Mouse (Mus musculus): Measurements from ENCODE around the gene Ube2l6. TPM values are rescaled to one million over a fixed set of nuclear protein-coding genes. Genes with fewer than 3 reads are reported as not detected.

Ube2l6 gene
- polyA plus RNA-seq, 1 experiment: 16.2 TPM

DNA sequence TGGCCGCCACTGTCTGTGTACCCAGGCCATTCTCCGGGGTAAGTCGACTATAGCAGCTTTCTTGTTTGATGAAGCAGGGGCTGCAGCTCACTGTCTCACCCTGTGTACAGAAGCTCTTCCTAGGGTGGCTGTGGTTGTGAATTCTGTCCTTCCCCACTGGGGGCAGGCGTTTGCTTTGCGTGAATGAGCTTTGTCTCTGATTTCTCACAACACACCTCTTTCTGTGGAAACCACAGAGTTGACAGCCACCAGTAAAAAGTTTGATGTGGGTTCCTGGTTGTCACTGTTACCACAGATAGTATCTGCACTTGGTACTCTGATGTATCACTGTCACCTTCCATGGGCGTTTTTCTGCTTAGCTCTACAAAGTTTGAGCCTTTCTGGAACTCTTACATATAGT is 19.4 kb upstream of the Ube2l6 start:
- TF ChIP-seq FOSL1 (IDR thresholded peaks at IDR 0.05; ENCODE audit: insufficient read depth, low read length, poor library complexity, severe bottlenecking) (no peak), MYOD1 (IDR thresholded peaks at IDR 0.05; ENCODE audit: control insufficient read depth, insufficient read length, low read depth) (no peak), USF1 (IDR thresholded peaks at IDR 0.05; ENCODE audit: low read depth) (no peak), CTCF (IDR thresholded peaks at IDR 0.05; ENCODE audit: control insufficient read depth, insufficient read depth, insufficient read length) (no peak), CEBPB (IDR thresholded peaks at IDR 0.05; ENCODE audit: low read depth) (no peak), MAX (IDR thresholded peaks at IDR 0.05) (no peak), MYOG (IDR thresholded peaks at IDR 0.05; ENCODE audit: control insufficient read depth, extremely low read depth, insufficient read length) (no peak)
- Histone ChIP-seq H3K79me2 (ENCODE audit: control insufficient read depth, insufficient read depth) (no peaks in the 10 kb centered on the region), H3K4me3 (ENCODE audit: insufficient read depth, poor library complexity, severe bottlenecking) (no peak overlapping the region), H3K27me3 (ENCODE audit: control insufficient read depth, insufficient read depth, insufficient read length) (no peaks in the 10 kb centered on the region), H3K36me3 (ENCODE audit: control insufficient read depth, insufficient read depth) (no peaks in the 10 kb centered on the region), H3ac (ENCODE audit: control insufficient read depth, insufficient read length, low read depth) (no peak overlapping the region), H3K79me3 (ENCODE audit: low read depth) (no peaks in the 10 kb centered on the region)

- no peaks in the 10 kb centered on the region for H3K79me2 ChIP-seq (ENCODE audit: control insufficient read depth, insufficient read depth)
- H3K4me3 ChIP-seq (ENCODE audit: insufficient read depth, poor library complexity, severe bottlenecking): no peak overlapping the region
- H3K27me3 ChIP-seq (ENCODE audit: control insufficient read depth, insufficient read depth, insufficient read length): no peaks in the 10 kb centered on the region
- H3ac ChIP-seq (ENCODE audit: control insufficient read depth, insufficient read length, low read depth): no peak overlapping the region
- no peaks in the 10 kb centered on the region for H3K79me3 ChIP-seq (ENCODE audit: low read depth)
- TF ChIP-seq USF1 (IDR thresholded peaks at IDR 0.05; ENCODE audit: low read depth) (no peak), FOSL1 (IDR thresholded peaks at IDR 0.05; ENCODE audit: insufficient read depth, low read length, poor library complexity, severe bottlenecking) (no peak), MYOG (IDR thresholded peaks at IDR 0.05; ENCODE audit: control insufficient read depth, extremely low read depth, insufficient read length) (no peak), MYOD1 (IDR thresholded peaks at IDR 0.05; ENCODE audit: control insufficient read depth, insufficient read length, low read depth) (no peak), CTCF (IDR thresholded peaks at IDR 0.05; ENCODE audit: control insufficient read depth, insufficient read depth, insufficient read length) (no peak), MAX (IDR thresholded peaks at IDR 0.05) (no peak), CEBPB (IDR thresholded peaks at IDR 0.05; ENCODE audit: low read depth) (no peak)
- H3K36me3 ChIP-seq (ENCODE audit: control insufficient read depth, insufficient read depth): no peaks in the 10 kb centered on the region
Observed at GRCm38 (mm10) chr2:84783315-84783714, 15.3 kb upstream of the Ube2l6 start.

DNA sequence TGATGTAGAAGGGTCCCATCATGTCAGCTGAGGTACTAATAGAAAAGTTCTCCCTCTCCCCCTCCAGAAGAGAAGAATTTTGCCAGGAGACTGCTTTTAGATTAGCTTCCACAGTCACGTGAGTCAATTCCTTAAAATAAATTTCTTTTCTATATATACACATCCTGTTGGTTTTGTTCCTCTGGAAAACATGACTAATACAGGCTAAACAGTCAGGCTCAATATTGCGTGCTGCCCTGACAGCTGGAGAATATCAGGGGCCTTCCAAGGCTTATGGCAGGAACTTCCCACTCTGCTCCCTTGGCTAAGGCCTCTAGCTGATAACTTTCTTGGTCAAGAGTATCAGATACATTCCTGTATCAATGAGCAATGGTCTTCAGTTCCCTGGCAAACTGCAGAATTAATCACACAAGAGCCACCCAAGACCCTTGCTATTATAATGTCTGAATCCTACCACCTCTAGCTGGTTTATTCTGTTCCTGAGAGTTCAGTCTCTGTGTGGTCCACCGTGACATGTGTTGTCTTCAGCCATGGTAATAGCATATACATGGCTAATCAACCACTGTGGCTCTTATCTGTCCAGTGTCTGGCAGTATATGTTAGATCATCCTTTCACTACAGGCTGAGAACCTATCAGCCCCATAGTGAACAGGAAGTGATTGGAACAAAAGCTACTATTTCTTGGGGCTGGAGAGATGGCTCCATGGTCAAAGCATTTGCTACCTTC is 14.6 kb upstream of the Ube2l6 start:
- Histone ChIP-seq H3K4me3 (ENCODE audit: insufficient read depth, poor library complexity, severe bottlenecking) (no peak overlapping the region), H3K79me3 (ENCODE audit: low read depth) (no peaks in the 10 kb centered on the region), H3K79me2 (ENCODE audit: control insufficient read depth, insufficient read depth) (no peaks in the 10 kb centered on the region), H3K36me3 (ENCODE audit: control insufficient read depth, insufficient read depth) (no peaks in the 10 kb centered on the region), H3ac (ENCODE audit: control insufficient read depth, insufficient read length, low read depth) (no peak overlapping the region), H3K27me3 (ENCODE audit: control insufficient read depth, insufficient read depth, insufficient read length) (no peaks in the 10 kb centered on the region)
- no peak for TF ChIP-seq MAX (IDR thresholded peaks at IDR 0.05)
- TF ChIP-seq MYOD1 (IDR thresholded peaks at IDR 0.05; ENCODE audit: control insufficient read depth, insufficient read length, low read depth): no peak
- peak; percentile 53 for TF ChIP-seq USF1 (IDR thresholded peaks at IDR 0.05; ENCODE audit: low read depth)
- no peak for TF ChIP-seq CTCF (IDR thresholded peaks at IDR 0.05; ENCODE audit: control insufficient read depth, insufficient read depth, insufficient read length)
- TF ChIP-seq FOSL1 (IDR thresholded peaks at IDR 0.05; ENCODE audit: insufficient read depth, low read length, poor library complexity, severe bottlenecking): no peak
- no peak for TF ChIP-seq CEBPB (IDR thresholded peaks at IDR 0.05; ENCODE audit: low read depth)

- no peak for TF ChIP-seq MYOG (IDR thresholded peaks at IDR 0.05; ENCODE audit: control insufficient read depth, extremely low read depth, insufficient read length)
- no peaks in the 10 kb centered on the region for H3K36me3 ChIP-seq (ENCODE audit: control insufficient read depth, insufficient read depth)
- H3K27me3 ChIP-seq (ENCODE audit: control insufficient read depth, insufficient read depth, insufficient read length): no peaks in the 10 kb centered on the region
- no peaks in the 10 kb centered on the region for H3K79me3 ChIP-seq (ENCODE audit: low read depth)
- no peak overlapping the region for H3K4me3 ChIP-seq (ENCODE audit: insufficient read depth, poor library complexity, severe bottlenecking)
- H3K79me2 ChIP-seq (ENCODE audit: control insufficient read depth, insufficient read depth): no peaks in the 10 kb centered on the region
- H3ac ChIP-seq (ENCODE audit: control insufficient read depth, insufficient read length, low read depth): no peak overlapping the region
Observed at GRCm38 (mm10) chr2:84788316-84788715, 10.3 kb upstream of the Ube2l6 start.

DNA sequence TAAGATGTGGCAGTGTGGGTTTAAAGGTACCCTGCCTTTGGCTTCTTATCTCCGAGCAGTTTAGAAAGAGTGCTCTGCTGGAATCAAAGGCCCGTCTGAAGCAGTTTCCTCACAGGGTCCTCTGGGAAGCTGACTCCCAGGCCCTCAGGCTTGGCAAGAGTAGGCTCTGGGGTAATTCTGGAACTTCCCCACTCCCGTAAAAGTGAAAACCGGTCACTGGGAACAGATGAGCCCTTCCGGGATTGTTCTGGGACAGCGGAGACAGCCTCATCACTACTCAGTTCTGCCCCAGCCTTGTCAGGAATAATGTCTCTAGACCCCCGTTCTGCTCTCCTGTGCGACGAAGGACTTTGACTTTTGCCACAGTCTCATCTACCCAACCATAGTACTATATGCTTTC is 8.2 kb upstream of the Ube2l6 start:
- no peaks in the 10 kb centered on the region for H3K27me3 ChIP-seq (ENCODE audit: control insufficient read depth, insufficient read depth, insufficient read length)
- no peak overlapping the region for H3K4me3 ChIP-seq (ENCODE audit: insufficient read depth, poor library complexity, severe bottlenecking)
- H3K79me3 ChIP-seq (ENCODE audit: low read depth): no peaks in the 10 kb centered on the region
- TF ChIP-seq USF1 (IDR thresholded peaks at IDR 0.05; ENCODE audit: low read depth) (no peak), CTCF (IDR thresholded peaks at IDR 0.05; ENCODE audit: control insufficient read depth, insufficient read depth, insufficient read length) (no peak), MYOG (IDR thresholded peaks at IDR 0.05; ENCODE audit: control insufficient read depth, extremely low read depth, insufficient read length) (no peak), MYOD1 (IDR thresholded peaks at IDR 0.05; ENCODE audit: control insufficient read depth, insufficient read length, low read depth) (no peak), MAX (IDR thresholded peaks at IDR 0.05) (no peak), CEBPB (IDR thresholded peaks at IDR 0.05; ENCODE audit: low read depth) (no peak), FOSL1 (IDR thresholded peaks at IDR 0.05; ENCODE audit: insufficient read depth, low read length, poor library complexity, severe bottlenecking) (no peak)
- H3K79me2 ChIP-seq (ENCODE audit: control insufficient read depth, insufficient read depth): no peaks in the 10 kb centered on the region
- no peak overlapping the region for H3ac ChIP-seq (ENCODE audit: control insufficient read depth, insufficient read length, low read depth)
- H3K36me3 ChIP-seq (ENCODE audit: control insufficient read depth, insufficient read depth): no peaks in the 10 kb centered on the region

DNA sequence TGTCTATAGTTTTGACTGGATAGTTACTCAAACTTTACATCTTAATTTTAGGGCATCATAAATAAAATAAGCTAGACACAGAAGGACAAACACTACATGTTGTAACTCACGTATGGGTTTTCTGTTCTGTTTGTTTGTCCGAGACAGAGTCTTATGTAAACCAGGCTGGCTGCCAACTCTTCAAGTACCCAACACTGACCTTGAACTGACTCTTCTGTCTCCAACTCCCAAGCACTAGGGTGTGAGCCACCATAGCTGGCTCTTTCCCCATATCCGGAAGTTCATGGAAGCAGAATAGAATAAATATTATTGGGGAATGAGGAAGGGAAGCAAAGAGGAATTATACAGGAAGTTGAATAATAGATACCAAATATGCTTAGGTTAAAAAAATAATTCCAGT is 6.1 kb upstream of the Ube2l6 start:
- no peaks in the 10 kb centered on the region for H3K36me3 ChIP-seq (ENCODE audit: control insufficient read depth, insufficient read depth)
- no peaks in the 10 kb centered on the region for H3K79me2 ChIP-seq (ENCODE audit: control insufficient read depth, insufficient read depth)
- TF ChIP-seq CTCF (IDR thresholded peaks at IDR 0.05; ENCODE audit: control insufficient read depth, insufficient read depth, insufficient read length): no peak
- no peak for TF ChIP-seq USF1 (IDR thresholded peaks at IDR 0.05; ENCODE audit: low read depth)
- no peak for TF ChIP-seq MYOD1 (IDR thresholded peaks at IDR 0.05; ENCODE audit: control insufficient read depth, insufficient read length, low read depth)
- H3K27me3 ChIP-seq (ENCODE audit: control insufficient read depth, insufficient read depth, insufficient read length): no peaks in the 10 kb centered on the region
- no peak overlapping the region for H3K4me3 ChIP-seq (ENCODE audit: insufficient read depth, poor library complexity, severe bottlenecking)
- H3ac ChIP-seq (ENCODE audit: control insufficient read depth, insufficient read length, low read depth): no peak overlapping the region
- no peaks in the 10 kb centered on the region for H3K79me3 ChIP-seq (ENCODE audit: low read depth)
